ENCODE assay signal across 8 mouse cellular contexts in genomic region chr13:23503797-23504196, GRCm38 (mm10). TPM values are rescaled to one million over a fixed set of nuclear protein-coding genes. Genes with fewer than 3 reads are reported as not detected.
DNase-seq lines count a peak whose midpoint lies in the region; ATAC-seq lines count a peak whose summit lies in the region.

No protein-coding gene starts in this region.

- no peak for ATAC-seq in cerebellum, adult (ENCODE audit: insufficient number of reproducible peaks, low FRiP score, low TSS enrichment)
- ATAC-seq in embryonic facial prominence, embryonic 12.5 days (ENCODE audit: insufficient number of reproducible peaks, insufficient read depth, low FRiP score, low TSS enrichment), result no peak
- peak; percentile 52; the same call in 1 of the 2 replicates for ATAC-seq in hindbrain, embryonic 11.5 days (ENCODE audit: low FRiP score)
- ATAC-seq in midbrain, embryonic 16.5 days, result no peak

- H3K9me3 ChIP-seq in embryonic facial prominence, embryonic 12.5 days, result no peaks in the 10 kb centered on the region
- H3K9me3 ChIP-seq in hindbrain, embryonic 11.5 days (ENCODE audit: control insufficient read depth, low read length), result no peaks in the 10 kb centered on the region
- no peaks in the 10 kb centered on the region for H3K9me3 ChIP-seq in midbrain, embryonic 16.5 days (replicated peaks; ENCODE audit: control insufficient read depth, low read length, poor library complexity, severe bottlenecking)

- peaks cover 14% of the 10 kb centered on the region for H3K4me1 ChIP-seq in embryonic facial prominence, embryonic 12.5 days
- H3K4me1 ChIP-seq in hindbrain, embryonic 11.5 days (replicated peaks; ENCODE audit: control insufficient read depth, insufficient read depth, low read length), result no peaks in the 10 kb centered on the region
- peaks cover 5% of the 10 kb centered on the region; the same call in 1 of the 2 replicates for H3K4me1 ChIP-seq in midbrain, embryonic 16.5 days (ENCODE audit: control insufficient read depth, insufficient read depth, low read length)

- no peak overlapping the region for H3K27ac ChIP-seq in embryonic facial prominence, embryonic 12.5 days
- no peak overlapping the region for H3K27ac ChIP-seq in hindbrain, embryonic 11.5 days (ENCODE audit: low read depth, low read length)
- H3K27ac ChIP-seq in midbrain, embryonic 16.5 days (ENCODE audit: low read length), result no peak overlapping the region

- H3K9ac ChIP-seq in embryonic facial prominence, embryonic 12.5 days, result no peak overlapping the region
- H3K9ac ChIP-seq in hindbrain, embryonic 11.5 days (ENCODE audit: low read depth, low read length), result no peak overlapping the region
- H3K9ac ChIP-seq in midbrain, embryonic 16.5 days (ENCODE audit: low read depth, low read length), result no peak overlapping the region

- 2% methylated on average over 9 of the region's 9 CpGs for WGBS in embryonic facial prominence, embryonic 12.5 days
- WGBS in hindbrain, embryonic 11.5 days, result under 1% methylated on average over 9 of the region's 9 CpGs
- 4% methylated on average over 9 of the region's 9 CpGs for WGBS in midbrain, embryonic 16.5 days

- intact Hi-C loops in left cerebral cortex, postnatal 14 days (cut with DNase I), result no loop called here

- no peaks in the 10 kb centered on the region for H3K36me3 ChIP-seq in embryonic facial prominence, embryonic 12.5 days
- H3K36me3 ChIP-seq in hindbrain, embryonic 11.5 days (ENCODE audit: control insufficient read depth, insufficient read depth, low read length), result no peaks in the 10 kb centered on the region
- H3K36me3 ChIP-seq in midbrain, embryonic 16.5 days (ENCODE audit: control insufficient read depth, insufficient read depth, low read length), result no peaks in the 10 kb centered on the region

- H3K27me3 ChIP-seq in embryonic facial prominence, embryonic 12.5 days, result no peaks in the 10 kb centered on the region
- 0 out of 2 replicates have a peak, but pooled peaks cover under 1% of the 10 kb centered on the region for H3K27me3 ChIP-seq in hindbrain, embryonic 11.5 days (ENCODE audit: control insufficient read depth, insufficient read depth, low read length)
- peaks cover 4% of the 10 kb centered on the region; the same call in 1 of the 2 replicates for H3K27me3 ChIP-seq in midbrain, embryonic 16.5 days (ENCODE audit: control insufficient read depth, insufficient read depth, low read depth, low read length)

- H3K4me3 ChIP-seq in embryonic facial prominence, embryonic 12.5 days, result no peak overlapping the region
- H3K4me3 ChIP-seq in hindbrain, embryonic 11.5 days (ENCODE audit: low read depth, low read length), result no peak overlapping the region
- H3K4me3 ChIP-seq in midbrain, embryonic 16.5 days (ENCODE audit: low read depth, low read length), result no peak overlapping the region

- H3K4me2 ChIP-seq in embryonic facial prominence, embryonic 12.5 days (replicated peaks), result peak overlapping the region; percentile 15; the same call in 1 of the 2 replicates
- H3K4me2 ChIP-seq in hindbrain, embryonic 11.5 days (replicated peaks; ENCODE audit: low read depth, low read length), result no peak overlapping the region
- peak overlapping the region; percentile 33 for H3K4me2 ChIP-seq in midbrain, embryonic 16.5 days (ENCODE audit: low read length)

- DNase-seq in cerebellum, postnatal 10 days, result peak; percentile 75 to 77
- peak; percentile 87 for DNase-seq in ES-CJ7 (ENCODE audit: low read depth, low spot score)
- DNase-seq in hindbrain, embryonic 11.5 days (ENCODE audit: low spot score), result peak; percentile 79
- DNase-seq in left cerebral cortex, postnatal 14 days (ENCODE audit: low spot score in 2 of 2), result peak; percentile 57 to 81
- DNase-seq in thymus, postnatal 25 days, result peak; percentile 78

RNA-seq across cellular contexts. Expression of gene Btn2a2, which starts 15.1 kb away (rescaled TPM):
- 1.6 TPM in 2 replicates for polyA plus RNA-seq in embryonic facial prominence, embryonic 12.5 days (2016; fragmentation: Nextera tagmentation; extraction: Ambion mirVana)
- 0.15 and 0.18 TPM in 2 replicates for polyA plus RNA-seq in hindbrain, embryonic 11.5 days (2014; fragmentation: Nextera tagmentation; extraction: Ambion mirVana)
- total RNA-seq in left cerebral cortex, postnatal 14 days (2021), result 1 to 10 TPM in 1 of 2 experiments, under 1 TPM in 1; 0.82 to 1.3 TPM
- polyA plus RNA-seq in midbrain, embryonic 16.5 days (2015; fragmentation: Nextera tagmentation; extraction: Ambion mirVana), result 0.15 TPM in 1 of 2 replicates, not detected in the other

RNA-seq across cellular contexts. Expression of gene Hist1h4h, which starts 27.1 kb away (rescaled TPM):
- 6.2 and 6.8 TPM in 2 replicates for polyA plus RNA-seq in embryonic facial prominence, embryonic 12.5 days (2016; fragmentation: Nextera tagmentation; extraction: Ambion mirVana)
- polyA plus RNA-seq in hindbrain, embryonic 11.5 days (2014; fragmentation: Nextera tagmentation; extraction: Ambion mirVana), result 4.7 TPM in 2 replicates
- 100 to 1,000 TPM; 264 to 291 TPM for total RNA-seq in left cerebral cortex, postnatal 14 days (2021)
- polyA plus RNA-seq in midbrain, embryonic 16.5 days (2015; fragmentation: Nextera tagmentation; extraction: Ambion mirVana), result 1.5 and 3.0 TPM in 2 replicates

RNA-seq across cellular contexts. Expression of gene Hist1h2af, which starts 29.9 kb away (rescaled TPM):
- polyA plus RNA-seq in embryonic facial prominence, embryonic 12.5 days (2016; fragmentation: Nextera tagmentation; extraction: Ambion mirVana), result 10.7 and 15.5 TPM in 2 replicates
- polyA plus RNA-seq in hindbrain, embryonic 11.5 days (2014; fragmentation: Nextera tagmentation; extraction: Ambion mirVana), result 3.6 and 8.4 TPM in 2 replicates
- total RNA-seq in left cerebral cortex, postnatal 14 days (2021), result 10 to 100 TPM in 1 of 2 experiments, 1 to 10 TPM in 1; 4.3 to 21.5 TPM
- polyA plus RNA-seq in midbrain, embryonic 16.5 days (2015; fragmentation: Nextera tagmentation; extraction: Ambion mirVana), result not detected in 2 replicates

RNA-seq across cellular contexts. Expression of gene Hist1h3g, which starts 31.4 kb away (rescaled TPM):
- 7.8 and 11.8 TPM in 2 replicates for polyA plus RNA-seq in embryonic facial prominence, embryonic 12.5 days (2016; fragmentation: Nextera tagmentation; extraction: Ambion mirVana)
- polyA plus RNA-seq in hindbrain, embryonic 11.5 days (2014; fragmentation: Nextera tagmentation; extraction: Ambion mirVana), result 3.7 and 4.8 TPM in 2 replicates
- total RNA-seq in left cerebral cortex, postnatal 14 days (2021), result 1 to 10 TPM; 5.8 to 6.2 TPM
- polyA plus RNA-seq in midbrain, embryonic 16.5 days (2015; fragmentation: Nextera tagmentation; extraction: Ambion mirVana), result not detected in 2 replicates

RNA-seq across cellular contexts. Expression of gene Btn1a1, which starts 38.1 kb away (rescaled TPM):
- 0.10 and 0.20 TPM in 2 replicates for polyA plus RNA-seq in embryonic facial prominence, embryonic 12.5 days (2016; fragmentation: Nextera tagmentation; extraction: Ambion mirVana)
- polyA plus RNA-seq in hindbrain, embryonic 11.5 days (2014; fragmentation: Nextera tagmentation; extraction: Ambion mirVana), result not detected in 2 replicates
- total RNA-seq in left cerebral cortex, postnatal 14 days (2021), result not detected
- polyA plus RNA-seq in midbrain, embryonic 16.5 days (2015; fragmentation: Nextera tagmentation; extraction: Ambion mirVana), result 0.10 and 0.31 TPM in 2 replicates
